Mouse (Mus musculus) cerebellum, adult 8-10 months (tissue): ENCODE results near the gene Fgf2.

ENCODE experiments used
- DNase-seq: peaks from one replicate; pipeline ENCODE4 v3.0.0; 2022

The Fgf2 gene

DNA sequence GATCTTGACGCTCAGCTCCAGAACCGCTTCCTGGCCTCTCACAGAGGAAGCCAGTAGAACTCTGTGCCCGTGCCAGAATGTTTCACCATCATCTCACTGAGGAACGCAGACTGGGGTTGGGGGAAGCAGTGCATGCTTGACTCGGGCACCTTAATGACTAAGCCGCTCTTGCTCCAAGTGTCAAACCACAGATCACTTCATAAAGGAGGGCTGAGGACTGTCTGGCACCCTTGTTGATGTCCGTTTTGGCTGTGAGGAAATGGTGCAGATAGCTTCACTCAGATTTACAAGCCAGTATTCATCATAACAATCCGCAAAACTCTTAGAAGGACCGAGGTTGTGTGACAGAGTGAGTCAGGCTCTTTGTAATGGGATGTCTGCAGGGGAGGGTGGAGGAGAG, 12.6 kb downstream of the Fgf2 start:
- no peak for DNase-seq

DNA sequence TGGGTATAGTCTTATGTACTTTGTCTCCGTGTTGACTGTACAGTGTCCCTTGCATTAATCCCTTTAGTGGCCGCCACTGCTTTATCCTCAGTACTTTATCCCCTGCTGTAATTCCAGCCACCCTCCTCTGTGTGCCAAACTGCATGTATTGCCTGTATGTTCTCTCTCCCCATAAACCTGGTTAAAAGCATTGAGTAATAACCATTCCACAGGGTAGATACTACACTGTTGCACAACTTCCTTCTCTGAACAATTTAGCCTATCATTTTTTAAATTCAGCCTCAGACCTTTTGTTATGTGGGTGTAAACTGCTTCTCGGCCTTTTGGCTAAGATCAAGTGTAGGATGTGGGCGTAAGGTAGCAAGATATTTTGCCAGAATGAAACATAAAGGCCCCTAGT, 17.0 kb downstream of the Fgf2 start:
- DNase-seq: no peak

DNA sequence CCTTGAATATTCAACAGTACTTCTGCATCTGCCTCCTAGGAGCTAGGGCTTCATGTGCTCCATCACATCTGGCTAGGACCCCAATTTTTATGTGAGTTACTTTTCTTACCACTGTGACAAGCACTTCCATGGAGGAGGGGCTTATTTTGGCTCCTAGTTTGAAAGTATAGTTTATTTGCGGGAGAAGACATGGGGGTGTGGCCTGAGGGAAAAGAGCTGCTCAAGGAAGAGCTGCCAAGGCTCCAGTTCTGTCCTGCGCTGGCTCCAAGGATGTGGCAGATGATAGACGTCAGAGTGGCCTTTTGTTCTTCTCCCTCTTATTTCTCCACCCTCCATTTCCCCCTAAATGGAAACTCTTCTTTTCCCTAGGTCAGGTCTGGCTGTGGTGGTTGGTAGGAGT, 17.8 kb downstream of the Fgf2 start:
- DNase-seq: no peak

DNA sequence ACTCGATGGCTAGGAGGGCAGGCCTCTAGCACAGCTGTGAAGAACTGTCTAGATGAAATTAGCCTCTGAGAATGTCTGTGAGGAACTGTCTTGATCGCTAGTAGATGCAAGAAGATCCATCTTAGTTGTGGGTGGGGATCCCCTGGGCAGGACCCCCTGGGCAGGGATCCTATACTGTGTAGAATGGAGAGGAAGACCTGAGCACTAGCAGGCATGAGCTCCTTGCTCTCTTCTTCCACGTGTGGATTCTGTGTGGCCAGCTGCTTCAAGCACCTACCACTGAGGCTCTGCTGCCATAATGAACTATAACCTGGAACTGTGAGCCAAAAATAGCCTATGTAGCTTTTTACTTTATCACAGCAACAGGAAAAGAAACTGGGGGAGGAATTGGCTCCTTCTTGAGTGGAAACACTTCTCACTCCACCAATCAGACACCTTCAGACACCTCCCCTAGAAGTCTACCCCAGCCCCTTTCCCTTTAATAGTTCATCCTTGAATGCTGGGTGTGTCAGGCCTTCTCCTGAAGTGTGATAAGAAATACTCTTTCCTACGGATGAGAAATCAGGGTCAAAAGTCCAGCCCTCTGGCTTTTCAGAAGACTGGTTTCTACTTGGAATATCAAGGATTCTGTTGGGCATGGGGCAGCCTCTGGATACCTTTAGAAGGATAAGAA, 18.4 kb downstream of the Fgf2 start:
- no peak for DNase-seq

DNA sequence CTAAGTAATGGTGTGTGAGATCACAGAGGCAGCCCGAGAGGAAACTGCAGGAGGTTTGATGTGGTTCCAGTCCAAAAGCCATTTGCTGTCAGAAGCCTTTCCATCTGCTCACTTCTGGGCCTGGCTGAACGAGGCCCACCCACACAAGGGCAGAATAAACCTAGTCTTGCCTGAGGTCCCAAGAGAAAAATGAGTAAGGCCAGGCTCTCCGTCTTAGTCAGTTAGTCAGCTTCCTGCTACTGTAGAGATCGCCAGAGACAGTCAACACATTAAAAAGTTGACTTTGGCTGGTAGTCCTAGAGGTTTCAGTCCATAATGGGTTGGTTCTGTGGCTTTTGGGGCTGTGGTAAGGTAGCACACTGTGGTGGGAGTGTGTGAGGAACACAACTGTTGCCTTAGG, 22.3 kb downstream of the Fgf2 start:
- DNase-seq: no peak

DNA sequence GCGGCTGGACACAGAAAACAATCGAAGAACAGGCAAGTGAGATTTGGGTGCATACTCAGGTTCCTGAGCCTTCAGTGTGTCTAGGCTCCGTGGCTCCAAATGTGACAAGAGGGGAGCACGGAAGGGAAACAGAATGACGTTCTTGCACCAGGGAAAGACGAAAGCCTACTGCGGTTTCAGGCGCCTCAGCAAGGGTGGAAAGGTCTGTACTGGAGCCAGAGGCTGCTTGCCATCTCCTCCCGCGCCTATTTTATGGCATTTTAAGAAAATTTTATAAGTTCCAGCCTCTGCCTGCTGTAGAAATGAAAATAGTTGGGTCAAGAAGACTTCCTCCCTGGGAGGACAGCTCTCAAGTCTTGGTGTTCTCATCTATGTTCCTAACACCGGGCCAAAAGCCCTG, 25.6 kb downstream of the Fgf2 start:
- DNase-seq: no peak

DNA sequence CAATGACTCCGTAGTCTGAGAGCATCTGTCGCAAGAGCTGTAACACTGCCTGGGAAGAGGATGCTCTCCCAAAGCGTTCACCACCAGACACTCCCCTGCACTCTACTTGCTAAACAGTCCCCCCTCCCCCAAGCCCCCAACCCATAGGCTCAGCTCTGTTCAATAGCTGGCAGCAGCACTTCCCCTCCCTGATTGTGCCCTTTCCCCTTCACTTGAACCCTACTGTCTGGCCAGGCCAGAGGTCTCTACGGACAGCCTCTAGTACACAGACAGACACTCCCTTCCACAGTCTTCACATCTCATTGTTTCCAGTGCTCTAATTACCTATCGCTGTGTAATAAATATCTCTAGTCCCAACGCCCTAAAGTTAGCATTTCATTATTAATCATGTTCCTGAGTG, 29.8 kb downstream of the Fgf2 start:
- no peak for DNase-seq

DNA sequence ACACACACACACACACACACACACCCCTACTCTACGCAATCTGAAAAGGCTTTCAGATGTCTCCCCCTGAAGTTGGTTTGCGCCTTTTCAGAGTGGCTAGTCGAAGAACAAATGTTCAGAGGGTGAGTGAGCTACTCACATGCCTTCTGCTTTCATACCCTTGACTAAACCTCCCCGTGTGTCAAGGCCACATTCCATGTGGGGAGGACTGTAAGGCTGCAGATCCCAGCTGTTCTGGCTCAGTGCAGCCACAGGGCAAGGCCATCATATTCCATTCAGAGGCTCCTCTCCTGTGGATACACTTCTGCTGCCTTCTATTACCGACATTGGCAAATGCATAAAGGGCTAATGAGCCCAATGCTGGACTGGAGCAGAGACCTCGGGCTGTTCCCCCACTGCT, 30.3 kb downstream of the Fgf2 start:
- DNase-seq: no peak

DNA sequence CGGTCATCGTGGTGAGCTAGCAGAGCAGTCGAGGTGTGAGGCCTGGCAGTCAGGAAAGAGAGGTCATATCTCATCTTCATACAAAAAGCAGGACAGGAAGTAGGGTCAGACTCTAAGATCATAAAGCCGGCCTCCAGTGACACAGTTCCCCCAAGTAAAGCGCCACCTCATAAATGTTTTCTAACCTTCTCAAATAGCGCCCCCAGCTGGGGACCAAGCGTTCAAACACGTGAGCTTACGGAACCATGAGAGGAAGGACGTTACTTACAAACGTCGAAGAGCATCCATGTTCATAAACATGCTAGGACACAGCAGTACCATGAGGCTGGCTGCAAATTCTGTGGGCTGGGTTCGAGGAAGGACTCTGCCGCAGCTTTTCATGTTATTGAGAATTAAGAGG, 31.1 kb downstream of the Fgf2 start:
- no peak for DNase-seq

DNA sequence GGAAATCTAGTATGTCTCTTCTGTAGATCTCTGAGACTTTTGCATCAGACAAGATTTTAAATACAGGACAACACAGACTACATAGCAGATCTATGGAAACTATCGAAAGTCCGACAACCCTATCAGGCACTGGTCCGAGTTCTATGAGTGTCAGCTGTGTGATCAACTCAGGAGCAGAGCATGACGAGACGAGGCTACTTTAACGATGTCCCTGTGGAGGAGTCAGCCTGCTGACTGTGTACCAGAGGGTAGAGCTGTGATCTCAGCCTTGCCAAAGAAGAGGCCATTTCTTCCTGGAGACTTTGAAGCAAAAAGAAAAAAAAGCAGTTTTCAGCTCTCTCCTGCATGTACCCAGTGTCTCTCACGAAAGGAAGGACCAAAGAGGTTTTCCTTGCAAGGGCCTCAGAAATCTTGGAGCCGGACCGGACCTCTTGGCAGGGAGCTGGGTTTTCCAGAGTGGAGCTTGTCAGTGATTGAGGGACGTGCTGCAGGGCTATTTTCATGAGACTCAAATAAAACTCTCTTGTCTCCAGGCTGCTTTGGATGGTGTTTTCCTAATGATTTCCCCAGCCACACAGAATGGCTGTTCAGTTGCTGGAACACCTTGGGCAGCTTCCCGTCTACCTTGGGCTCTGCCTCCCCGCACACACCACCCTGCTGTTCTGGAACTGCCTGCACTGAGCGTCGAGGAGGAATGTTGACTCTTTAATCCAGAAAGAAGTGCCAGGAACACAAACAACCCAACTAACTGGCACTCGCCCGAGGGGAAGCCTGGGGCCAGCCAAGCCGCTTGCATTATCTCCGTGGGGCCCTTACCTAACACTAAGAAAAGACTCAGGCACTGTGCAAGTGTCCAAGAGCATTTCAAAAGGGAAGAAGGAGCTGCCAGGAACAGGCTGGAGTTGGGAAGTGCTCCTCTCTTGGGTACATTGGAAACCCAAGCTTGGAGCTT, 32.1 kb downstream of the Fgf2 start:
- DNase-seq: no peak

DNA sequence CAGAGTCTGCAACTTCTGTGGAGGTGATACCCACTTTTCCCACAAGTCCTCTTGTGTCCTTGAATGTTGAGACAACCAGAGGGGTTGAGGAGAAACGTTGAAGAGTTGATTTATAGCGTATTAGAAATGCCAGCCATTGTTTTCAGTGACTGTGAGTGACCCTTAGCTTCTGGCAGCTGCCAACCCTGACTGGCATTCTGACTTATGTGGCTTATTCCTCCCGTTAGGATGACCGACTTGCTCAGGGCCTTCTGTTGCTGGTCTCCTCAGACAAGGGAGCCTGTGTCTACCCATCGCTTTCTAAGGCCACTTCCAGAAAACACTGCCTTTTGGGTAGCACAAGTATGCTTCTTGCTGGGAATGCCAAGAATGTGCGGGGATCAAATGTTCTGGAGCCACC, 33.3 kb downstream of the Fgf2 start:
- no peak for DNase-seq

DNA sequence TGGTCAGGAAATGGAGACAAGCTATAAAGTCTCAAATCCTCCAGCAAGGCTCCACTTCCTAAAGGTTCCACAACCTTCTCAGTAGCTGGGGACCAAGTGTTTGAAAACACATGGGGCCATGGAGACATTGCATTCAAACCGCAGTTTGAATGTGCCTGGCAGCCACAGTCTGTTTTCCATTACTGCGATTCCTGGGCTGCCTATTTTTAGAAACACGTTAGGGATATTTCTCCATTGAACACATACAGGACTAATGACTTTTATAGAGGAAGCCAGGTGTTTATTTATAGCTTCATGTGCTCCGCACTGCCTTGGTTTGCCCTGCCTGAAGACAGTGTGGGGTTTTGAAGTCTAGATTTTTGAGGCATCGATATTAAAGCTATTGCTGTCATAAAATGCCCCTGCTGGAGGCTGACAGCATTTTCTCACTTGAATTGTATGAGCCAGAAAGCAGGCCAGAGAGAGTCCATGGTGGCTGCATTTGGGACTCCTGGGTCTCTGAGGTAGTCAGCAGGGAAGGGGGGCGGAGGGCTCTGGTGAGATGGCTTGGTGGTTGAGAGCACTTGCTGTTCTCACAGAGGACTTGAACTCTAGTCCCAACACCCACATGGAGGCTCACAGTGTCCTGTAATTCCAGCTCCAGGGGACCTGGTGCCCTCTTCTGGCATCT, 35.1 kb downstream of the Fgf2 start:
- DNase-seq: no peak

DNA sequence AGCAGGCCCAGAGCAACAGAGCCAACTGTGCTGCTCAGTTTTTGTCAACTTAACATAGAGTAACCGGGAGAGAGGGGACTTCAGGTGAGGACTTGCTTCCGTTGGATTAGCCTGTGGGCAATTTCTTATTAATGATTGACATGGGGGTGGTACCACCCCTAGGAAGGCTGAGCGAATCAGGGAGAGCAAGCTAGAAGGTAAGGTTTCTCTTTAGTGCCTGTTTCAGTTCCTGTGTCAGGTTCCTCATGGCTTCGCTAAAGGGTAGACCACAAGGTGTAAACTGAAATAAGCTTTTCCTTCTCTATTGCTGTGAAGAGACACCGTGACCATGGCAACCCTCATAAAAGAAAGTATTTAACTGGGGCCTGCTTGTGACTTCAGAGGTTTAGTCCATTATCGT, 39.2 kb downstream of the Fgf2 start:
- DNase-seq: no peak

DNA sequence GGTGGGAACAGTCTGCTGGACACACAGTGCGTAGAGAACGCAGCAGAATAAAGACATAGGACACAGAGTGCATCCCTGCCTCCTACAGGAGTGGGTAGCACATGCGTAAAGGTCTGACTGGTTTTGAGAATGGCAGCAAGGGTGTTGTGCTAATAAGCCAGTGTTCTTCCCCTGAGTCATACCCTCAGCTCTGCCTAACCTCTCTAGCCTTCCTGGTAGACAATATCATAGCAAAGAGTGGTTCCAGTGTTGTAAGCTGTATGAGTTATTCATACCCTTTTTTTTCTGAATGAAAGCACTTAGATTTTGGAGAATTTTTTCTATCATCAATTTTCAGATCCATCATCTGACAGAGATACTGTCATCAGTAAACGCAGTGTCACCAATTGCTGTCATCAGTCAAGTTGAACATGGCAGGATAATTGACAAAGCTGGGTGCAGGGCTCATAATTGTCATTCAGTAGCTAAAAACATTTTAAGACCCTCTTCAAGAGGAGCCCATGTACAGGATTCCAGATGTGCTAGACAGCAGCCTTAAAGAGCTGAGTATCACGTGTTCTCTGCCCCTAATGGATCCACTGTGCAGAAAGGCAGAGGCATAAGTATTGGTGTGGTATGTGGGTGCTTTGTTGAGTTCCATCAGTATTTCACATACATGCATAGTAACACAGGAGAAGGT, 48.9 kb downstream of the Fgf2 start:
- DNase-seq: no peak

DNA sequence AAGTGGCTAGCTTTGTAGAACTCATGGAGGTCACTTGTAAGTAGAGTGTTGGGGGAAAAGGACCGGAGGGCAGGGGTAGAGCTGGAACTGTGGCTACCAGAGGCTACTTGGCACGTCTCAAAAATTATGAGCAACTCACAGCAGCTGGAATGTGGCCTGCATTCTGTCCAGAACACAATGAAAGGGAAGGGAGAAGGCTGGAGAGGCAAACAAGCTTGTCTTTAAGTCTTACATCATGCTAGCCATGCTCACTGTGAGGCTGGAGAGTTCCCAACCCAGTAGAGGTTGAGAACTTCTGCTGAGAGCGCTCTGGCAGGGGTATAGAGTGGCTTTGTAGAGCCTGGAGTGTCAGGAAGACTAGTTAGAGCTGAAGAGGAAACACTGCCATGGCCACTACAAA, 49.5 kb downstream of the Fgf2 start:
- DNase-seq: no peak

DNA sequence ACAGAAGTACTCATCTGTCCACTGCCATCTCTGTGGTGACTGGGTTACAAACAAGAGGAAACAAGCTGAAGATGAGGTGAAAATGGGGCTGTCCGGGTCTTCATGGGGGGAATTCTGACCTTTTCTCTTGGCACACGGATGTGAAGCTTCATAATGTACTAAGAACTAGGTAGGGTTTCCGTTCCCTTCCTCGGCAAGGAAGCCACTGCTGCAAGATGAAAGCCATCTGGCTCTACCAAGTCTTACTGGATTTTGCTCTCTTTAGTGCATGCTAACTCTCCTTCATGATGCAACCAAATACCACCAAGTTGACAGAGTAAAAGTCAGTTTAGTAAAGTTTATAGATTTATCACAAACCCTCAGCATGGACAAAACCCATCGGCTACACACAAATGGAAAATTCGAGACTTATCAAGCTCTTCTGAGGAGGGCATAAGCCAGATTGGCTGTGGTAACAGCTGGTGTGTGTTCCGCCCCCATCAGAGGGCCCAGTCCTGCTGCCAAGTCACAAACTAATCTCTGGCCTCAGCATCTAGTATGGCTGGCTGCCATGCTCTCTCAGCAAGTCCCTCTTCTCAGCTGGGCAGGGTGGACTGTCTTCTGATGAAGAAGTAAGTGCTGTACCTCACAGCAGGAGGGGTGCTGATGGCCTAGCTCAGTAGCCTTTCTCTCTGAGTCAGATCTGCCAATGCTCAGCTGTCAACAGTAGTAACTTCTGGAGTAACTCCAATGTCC, 50.7 kb downstream of the Fgf2 start:
- DNase-seq: no peak

DNA sequence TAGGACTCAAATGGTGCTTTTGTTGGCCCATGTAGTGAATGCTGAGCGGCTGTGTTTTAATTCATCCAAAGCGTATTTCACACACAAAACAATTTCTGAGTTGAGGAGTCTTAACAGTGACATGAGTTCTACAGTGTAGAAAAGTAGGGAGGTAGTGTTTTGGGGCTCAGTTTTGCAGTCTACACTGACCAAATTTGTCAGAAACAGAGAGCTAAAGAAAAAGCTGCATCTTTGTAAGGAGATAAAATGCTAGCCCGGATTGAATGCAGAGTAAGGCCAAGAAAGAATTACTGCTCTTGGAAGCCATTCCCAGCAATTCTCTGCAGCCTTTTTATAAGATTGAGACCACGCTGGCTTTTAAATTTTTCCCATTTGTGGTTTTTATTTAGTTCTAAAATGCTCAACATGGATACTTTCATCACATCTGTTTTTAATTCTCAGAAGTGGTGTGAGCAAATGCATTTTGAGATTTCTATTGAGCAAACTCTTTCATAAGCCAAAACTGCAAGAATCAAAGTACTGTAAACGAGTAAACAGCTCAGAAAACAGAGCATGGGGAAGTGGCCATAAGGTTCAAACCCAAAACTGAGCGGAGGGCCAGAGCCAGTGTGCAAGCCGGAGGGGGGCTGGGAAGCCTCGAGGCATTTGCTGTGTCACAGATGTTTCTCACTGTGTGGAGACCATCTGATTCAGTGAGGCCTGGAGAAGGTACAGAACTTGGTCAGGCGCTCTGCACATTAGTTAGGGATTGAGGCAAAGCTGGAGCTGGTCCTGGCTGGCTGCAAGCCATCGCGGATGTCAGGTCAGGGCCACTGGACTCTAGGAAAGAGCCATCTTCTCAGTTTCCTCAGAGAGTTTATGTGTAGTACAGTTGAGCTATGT, 53.8 kb downstream of the Fgf2 start:
- no peak for DNase-seq

DNA sequence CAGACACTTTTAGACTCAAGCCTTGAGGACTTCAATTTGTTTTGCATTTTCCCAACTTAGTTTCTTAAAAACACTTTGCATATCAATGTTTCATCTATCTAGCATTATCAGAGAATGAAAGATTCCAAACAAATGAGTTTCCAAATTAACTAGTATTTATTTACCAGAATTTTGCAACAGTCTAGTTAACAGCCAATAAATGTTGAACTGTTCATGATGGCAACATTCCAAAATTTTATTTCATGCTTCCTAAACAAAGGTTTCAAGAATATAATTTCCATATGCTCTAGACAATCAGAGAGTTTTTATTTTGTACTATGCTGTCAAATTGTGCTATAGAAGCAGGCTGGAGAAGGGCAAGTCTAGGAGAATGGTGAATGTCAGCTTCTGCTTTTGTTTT, 59.5 kb downstream of the Fgf2 start:
- no peak for DNase-seq

DNA sequence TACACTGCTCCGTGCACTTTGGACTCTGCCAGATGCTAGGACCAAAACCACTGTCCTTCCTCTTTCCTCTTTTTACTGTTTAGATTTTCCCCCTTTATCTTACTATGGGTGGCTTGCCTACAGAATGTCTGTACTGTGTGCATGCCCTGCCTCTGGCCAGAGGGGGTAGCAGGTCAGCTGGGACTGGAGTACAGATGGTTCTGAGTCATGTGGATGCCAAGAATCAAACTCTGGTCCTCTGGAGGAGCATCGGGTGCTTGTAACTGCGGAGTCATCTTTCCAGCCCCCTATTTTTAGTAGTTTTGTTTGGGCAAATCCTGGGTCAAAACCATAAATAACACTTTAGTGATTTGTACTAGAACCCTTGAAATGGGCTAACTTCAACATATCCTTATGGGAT, 65.3 kb downstream of the Fgf2 start:
- no peak for DNase-seq

DNA sequence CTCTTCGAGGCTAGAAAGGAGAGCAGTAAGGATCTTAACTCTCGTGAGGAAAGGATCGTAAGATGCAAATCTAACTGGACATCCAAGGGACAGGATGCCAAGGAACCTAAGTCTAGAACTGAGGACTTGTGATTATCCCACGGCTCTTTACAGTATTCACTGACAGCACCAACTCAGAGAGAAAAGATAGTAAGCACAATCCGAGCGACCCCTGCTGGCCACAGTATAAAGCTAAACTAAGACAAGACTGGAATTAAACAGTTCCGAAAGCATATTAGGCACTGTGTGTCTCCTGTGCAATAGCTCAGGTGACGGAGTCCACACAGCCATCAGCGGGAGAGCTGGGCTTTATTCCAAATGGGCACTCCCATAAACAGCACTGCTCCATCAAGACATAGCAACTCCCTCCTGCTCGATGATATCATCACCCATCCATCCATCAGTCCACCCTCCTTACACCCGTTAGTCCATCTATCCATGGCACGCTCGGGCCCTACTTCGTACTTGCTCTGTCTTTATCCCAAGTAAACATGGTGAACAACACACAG, 66.3 kb downstream of the Fgf2 start:
- DNase-seq: peak; percentile 65

DNA sequence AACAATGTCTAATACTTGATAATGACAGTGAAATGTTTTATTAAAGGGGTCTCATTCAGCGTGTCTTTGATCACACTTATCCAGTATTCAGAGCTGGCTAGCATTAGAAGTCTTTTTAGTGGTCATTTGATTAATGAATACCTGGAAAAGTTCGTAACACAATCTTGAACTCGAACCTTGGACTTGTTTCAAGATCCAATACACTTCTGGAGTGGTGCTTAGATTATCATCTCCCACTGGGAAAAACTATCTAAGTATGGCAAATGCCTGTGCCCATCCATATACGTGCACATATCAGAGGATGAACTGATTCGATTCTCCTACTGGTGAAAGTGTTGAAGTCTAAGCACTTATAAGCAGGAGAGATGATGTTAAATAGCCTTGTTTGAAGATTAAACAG, 70.2 kb downstream of the Fgf2 start:
- no peak for DNase-seq
